8 mouse cellular contexts compared by ENCODE assay signal in the genomic region with DNA sequence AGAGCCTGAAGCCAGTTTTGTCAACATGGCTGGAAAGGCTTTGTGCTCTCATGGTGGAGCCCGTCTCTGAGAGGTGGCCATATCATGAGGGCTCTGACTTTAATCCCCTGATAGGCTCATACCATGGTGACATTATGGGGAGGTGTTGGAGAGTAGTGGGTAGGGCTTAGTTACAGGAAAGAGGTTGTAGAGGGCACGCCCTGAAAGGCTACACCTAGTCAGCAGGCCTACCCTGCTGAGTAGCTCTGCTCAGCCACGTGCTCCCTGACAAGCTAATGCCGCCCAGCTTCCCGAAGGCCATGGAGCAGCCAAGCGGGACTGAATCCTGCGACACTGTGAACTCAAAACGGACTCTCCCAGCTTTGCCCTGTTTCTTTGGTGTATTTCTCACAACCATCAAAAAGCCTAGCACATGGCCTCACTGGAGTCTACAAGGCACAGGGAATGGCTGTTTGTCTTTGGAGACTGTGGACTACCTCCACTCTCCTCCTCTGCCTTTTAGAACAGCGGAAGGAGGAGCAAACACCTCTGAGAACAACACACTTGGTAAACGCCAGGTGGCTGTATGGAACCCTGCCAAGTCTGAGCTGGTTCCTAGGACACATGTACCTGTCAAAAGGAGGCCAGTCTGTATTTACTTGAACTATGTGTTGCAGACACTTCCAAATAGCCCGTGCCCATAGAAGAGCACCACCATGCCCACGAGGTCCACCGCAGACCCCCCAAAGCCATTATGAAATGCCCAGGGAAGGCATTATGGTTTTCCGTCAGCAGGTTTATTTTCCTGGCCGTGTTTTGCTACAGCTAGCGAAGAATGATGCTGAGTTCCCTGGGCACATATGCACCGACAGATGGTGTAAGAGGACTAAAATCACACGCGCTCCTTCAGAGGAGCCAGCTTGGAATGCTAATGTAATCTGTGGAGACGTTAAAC.
DNase-seq lines count a peak whose midpoint lies in the region; ATAC-seq lines count a peak whose summit lies in the region.
"Had no signal": no experiment of that assay in that cellular context is flagged by ENCODE, and none has a peak within 500 bp of the region (broad histone marks: within the 10 kb centered on the region; RNA-seq: fewer than 3 reads in every experiment).

No protein-coding gene starts in this region.

- H3K27ac ChIP-seq in hindbrain, embryonic 16.5 days (ENCODE audit: low read depth, low read length), result peak overlapping the region; percentile 76
- no peak overlapping the region for H3K27ac ChIP-seq in midbrain, embryonic 11.5 days (ENCODE audit: low read depth, low read length)
- H3K27ac ChIP-seq: limb, embryonic 15.5 days had no signal

- 52% methylated on average over 20 of the region's 20 CpGs for WGBS in hindbrain, embryonic 16.5 days
- WGBS in midbrain, embryonic 11.5 days, result 64% methylated on average over 20 of the region's 20 CpGs

- H3K36me3 ChIP-seq in hindbrain, embryonic 16.5 days (ENCODE audit: control insufficient read depth, insufficient read depth, low read length), result no peaks in the 10 kb centered on the region
- no peaks in the 10 kb centered on the region for H3K36me3 ChIP-seq in midbrain, embryonic 11.5 days (ENCODE audit: control insufficient read depth, insufficient read depth, low read length)
- H3K36me3 ChIP-seq: limb, embryonic 15.5 days had no signal

- H3K4me3 ChIP-seq in hindbrain, embryonic 16.5 days (ENCODE audit: low read length), result no peak overlapping the region
- H3K4me3 ChIP-seq in midbrain, embryonic 11.5 days (ENCODE audit: low read depth, low read length), result no peak overlapping the region
- H3K4me3 ChIP-seq: limb, embryonic 15.5 days had no signal

- peaks cover 20% of the 10 kb centered on the region for H3K4me1 ChIP-seq in hindbrain, embryonic 16.5 days (ENCODE audit: control insufficient read depth, insufficient read depth, low read depth, low read length)
- peaks cover 6% of the 10 kb centered on the region; the same call in 1 of the 2 replicates for H3K4me1 ChIP-seq in midbrain, embryonic 11.5 days (ENCODE audit: control insufficient read depth, insufficient read depth, low read length)

- ATAC-seq in hindbrain, embryonic 16.5 days, result peak; percentile 89
- peak; percentile 58 for ATAC-seq in midbrain, embryonic 11.5 days (ENCODE audit: low FRiP score)

- H3K27me3 ChIP-seq in hindbrain, embryonic 16.5 days (replicated peaks; ENCODE audit: control insufficient read depth, insufficient read depth, low read length), result no peaks in the 10 kb centered on the region
- no peaks in the 10 kb centered on the region; the same call in 1 of the 2 replicates for H3K27me3 ChIP-seq in midbrain, embryonic 11.5 days (ENCODE audit: control insufficient read depth, insufficient read depth, low read length)
- H3K27me3 ChIP-seq: limb, embryonic 15.5 days had no signal

- H3K4me2 ChIP-seq in hindbrain, embryonic 16.5 days (ENCODE audit: low read length), result peak overlapping the region; percentile 12; the same call in 1 of the 2 replicates
- no peak overlapping the region for H3K4me2 ChIP-seq in midbrain, embryonic 11.5 days
- H3K4me2 ChIP-seq: limb, embryonic 15.5 days had no signal

- peak; percentile 85 for DNase-seq in brain, embryonic 18.5 days (ENCODE audit: low read depth, low spot score)
- peak; percentile 94 for DNase-seq in cerebellum, adult 9-11 months
- DNase-seq in layer of hippocampus, adult 9-11 months, result peak; percentile 81
- peak; percentile 83 for DNase-seq in midbrain, embryonic 11.5 days (ENCODE audit: low spot score, missing footprints)
- DNase-seq in spleen, adult 18-20 months, result no peak
- DNase-seq in natural killer cell, adult 2 months (ENCODE audit: low spot score in 2 of 2), result no peak

- H3K9me3 ChIP-seq in hindbrain, embryonic 16.5 days (ENCODE audit: control insufficient read depth, low read length), result no peaks in the 10 kb centered on the region
- H3K9me3 ChIP-seq in midbrain, embryonic 11.5 days (ENCODE audit: control insufficient read depth, low read length), result no peaks in the 10 kb centered on the region
- H3K9me3 ChIP-seq: limb, embryonic 15.5 days had no signal

- no peak overlapping the region for H3K9ac ChIP-seq in hindbrain, embryonic 16.5 days (ENCODE audit: low read depth, low read length)
- H3K9ac ChIP-seq in midbrain, embryonic 11.5 days (ENCODE audit: low read length), result no peak overlapping the region
- H3K9ac ChIP-seq: limb, embryonic 15.5 days had no signal

Comparison
In these comparisons a context has a peak if more than half of its experiments do, and no peak if none do; other contexts are left out.
1. DNase-seq: peak in brain, embryonic 18.5 days (single experiment), cerebellum, adult 9-11 months (single experiment), layer of hippocampus, adult 9-11 months (single experiment) and midbrain, embryonic 11.5 days (single experiment); none in spleen, adult 18-20 months (0 of 2) and natural killer cell, adult 2 months (0 of 2).